Mouse (Mus musculus): ENCODE data around the gene Nr3c2.

Nr3c2 gene

DNA sequence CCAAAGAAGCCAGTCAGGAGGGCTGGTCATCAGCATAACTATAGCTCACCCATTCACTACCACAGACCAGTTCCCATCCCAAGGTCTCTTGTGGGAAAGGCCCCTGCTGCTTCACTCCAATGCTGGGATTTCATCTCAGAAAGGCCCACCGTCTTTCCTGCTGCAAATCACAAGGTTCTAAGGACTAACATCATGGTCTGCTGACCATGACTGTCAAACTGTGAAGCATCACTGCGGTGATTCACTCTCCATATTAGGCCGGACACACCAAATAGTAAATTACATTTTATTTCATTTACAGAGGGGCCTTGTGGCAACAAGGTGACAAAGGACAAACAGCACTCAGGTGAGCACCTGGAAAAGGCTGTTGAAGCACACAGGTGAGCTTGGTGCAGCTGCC is 350.9 kb downstream of the Nr3c2 start:
- no peak for DNase-seq (ENCODE audit: low spot score in 2 of 2)

DNA sequence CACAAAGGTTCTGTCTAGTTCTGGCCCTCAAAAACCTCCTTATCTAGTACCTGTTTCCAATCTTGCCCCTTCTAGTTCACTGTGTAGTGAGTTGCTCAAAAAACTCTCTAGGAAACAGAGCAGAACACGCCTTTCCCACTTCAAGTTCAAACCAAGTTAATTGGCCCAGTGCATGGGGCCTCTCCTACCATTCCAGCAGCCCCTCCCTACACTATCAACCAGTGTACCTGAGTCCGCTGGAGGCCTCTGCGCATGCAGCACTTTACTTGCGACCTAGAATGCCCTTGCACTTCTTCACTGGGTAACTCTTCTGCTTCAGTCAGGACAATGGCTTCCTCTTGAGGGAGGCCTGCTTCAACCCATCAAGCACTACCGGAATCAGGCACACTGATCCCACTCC is 351.9 kb downstream of the Nr3c2 start:
- DNase-seq (ENCODE audit: low spot score in 2 of 2), result no peak

DNA sequence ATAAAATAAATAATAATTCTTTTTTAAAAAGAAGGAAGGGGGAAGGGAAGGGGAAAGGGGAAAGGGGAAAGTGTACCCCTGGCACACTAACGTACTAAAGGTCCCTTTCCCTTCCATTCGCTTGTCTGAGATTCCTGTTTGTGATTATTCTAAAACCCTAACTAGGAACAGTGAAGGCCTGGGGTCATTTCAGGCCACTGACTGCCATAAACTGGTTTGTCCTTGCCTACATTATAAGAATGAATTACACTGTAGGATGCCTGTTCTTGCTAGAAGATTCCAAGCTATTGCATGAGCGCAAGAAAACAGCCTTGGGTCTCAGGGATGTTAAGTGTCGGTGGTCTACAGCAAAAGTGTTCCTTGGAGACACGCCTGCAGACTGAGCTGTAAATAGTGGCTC is 355.2 kb downstream of the Nr3c2 start:
- no peak for DNase-seq (ENCODE audit: low spot score in 2 of 2)

DNA sequence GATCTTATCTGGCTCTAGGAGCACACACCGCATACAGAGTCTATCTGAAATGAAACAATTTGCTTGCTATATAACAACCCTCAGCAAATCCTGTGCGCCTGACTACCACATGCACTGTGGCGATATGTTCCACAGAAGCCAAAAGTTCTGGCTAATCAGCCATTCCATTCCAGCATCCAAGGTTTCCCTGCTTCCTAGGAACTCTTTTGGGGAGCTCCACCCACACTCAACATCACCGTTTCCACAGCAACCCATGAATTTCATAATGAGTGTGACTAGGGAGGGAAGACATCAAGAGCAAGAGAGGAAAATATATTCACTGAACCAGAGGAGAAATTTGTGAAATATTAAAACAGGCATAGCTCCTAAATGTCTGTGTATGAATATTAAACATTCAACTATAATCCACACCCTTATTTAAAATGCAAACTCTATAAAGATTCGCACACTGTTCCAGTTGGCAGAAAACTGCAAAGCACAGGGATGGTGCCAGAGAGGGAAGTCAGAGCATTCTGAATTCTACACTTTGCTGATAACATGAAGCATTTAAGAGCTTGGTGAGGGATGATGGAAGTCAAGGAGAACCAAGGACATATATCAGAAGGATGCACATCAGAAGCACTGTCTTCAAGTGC is 357.3 kb downstream of the Nr3c2 start:
- peak; percentile 51 to 77 for DNase-seq (ENCODE audit: low spot score in 2 of 2)

DNA sequence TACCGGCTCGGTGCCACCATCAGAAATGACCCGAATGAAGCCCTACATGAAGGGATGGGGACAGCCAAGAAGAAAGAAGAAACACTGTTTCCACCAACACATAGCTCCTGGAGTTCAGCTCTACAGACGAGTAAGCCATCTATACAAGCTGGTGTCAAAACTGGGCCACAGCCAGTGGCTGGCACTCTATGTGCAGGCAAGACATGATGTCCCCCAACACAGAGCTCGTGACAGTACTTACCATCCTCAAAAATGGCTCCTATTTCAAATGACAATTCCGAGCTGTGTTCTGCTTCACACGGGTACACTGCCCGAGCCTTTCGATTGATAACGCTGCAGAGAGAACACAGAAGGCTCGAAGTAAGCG is 357.8 kb downstream of the Nr3c2 start:
- peak in 1 of 2 experiments; percentile 49 for DNase-seq (ENCODE audit: low spot score in 2 of 2)

DNA sequence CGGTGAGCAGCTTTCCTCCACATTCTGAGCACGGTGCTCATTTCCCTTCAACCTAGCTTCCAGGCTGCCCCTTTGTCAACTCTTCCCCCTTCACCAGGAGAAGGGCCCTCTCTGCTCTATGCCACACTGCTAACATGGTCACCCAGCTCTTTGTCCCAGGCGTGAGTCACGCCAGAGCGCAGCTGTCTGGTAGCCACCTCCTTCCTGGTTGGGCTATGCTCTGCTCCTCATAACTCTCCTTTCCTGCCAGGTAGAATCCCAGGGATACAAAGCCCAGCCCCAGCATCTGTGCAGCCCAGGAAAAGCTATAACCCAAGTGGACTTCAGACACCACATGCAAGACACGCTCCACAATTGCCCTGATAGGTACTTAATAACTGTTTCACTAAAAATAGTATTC is 362.0 kb downstream of the Nr3c2 start:
- DNase-seq (ENCODE audit: low spot score in 2 of 2), result no peak

DNA sequence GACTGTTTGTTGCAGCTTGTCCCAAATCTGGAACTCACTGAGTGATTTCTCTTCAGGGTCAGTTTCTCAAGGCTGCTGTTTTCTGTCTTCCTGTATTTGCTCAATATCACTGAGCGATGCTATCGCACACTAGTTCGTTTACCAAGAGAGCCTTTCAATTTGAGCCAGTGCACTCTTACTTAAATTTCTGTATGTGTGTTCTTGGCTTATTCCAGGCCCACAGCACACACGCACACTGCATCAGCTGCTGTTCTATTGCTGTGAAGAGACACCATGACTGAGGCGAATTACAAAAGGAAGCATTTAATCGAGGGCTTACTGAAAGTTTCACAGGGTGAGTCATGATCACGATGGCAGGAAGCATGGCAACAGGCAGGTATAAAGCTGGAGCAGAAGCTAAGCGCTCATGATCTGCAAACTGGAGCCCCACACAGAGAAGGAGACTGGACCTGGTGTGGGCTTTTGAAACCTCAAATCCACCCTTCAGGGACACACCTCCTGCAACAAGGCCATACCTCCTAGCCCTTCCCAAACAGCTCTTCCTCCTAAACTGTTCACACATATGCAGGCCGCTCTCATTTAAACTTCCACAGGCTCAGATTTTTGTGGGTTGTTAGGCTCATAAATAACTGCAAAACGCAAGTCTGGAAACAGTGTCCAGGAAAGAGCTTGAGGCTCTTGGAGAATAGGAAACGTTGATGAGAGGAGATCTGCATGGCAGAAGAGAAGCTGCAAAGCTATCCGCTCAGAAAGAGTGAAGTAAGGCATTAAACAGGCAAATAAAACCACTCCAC is 363.2 kb downstream of the Nr3c2 start:
- DNase-seq (ENCODE audit: low spot score in 2 of 2), result peak in 1 of 2 experiments; percentile 19

DNA sequence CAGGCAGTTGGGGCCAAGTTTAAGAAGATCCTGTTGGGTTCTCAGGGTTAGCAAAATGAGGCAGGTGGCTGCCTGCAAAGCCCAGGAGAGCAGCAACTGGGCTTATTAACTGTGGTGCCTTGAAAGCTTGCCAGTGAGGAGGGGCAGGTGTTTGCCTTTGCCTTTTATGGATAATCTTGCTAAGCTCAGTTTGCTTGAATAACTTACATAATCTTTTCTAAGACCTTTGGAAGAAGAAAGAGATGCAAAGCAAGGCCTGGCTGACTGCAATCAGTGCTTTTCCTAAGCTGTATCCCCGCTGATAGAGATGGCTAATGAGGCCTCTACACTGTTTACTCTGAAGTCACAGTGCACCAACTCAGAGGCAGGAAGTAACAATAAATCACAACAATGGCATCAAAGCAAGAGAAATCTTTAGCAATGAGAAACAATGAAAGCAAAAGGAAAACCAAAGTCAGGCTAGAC is 368.7 kb downstream of the Nr3c2 start:
- no peak for DNase-seq (ENCODE audit: low spot score in 2 of 2)

DNA sequence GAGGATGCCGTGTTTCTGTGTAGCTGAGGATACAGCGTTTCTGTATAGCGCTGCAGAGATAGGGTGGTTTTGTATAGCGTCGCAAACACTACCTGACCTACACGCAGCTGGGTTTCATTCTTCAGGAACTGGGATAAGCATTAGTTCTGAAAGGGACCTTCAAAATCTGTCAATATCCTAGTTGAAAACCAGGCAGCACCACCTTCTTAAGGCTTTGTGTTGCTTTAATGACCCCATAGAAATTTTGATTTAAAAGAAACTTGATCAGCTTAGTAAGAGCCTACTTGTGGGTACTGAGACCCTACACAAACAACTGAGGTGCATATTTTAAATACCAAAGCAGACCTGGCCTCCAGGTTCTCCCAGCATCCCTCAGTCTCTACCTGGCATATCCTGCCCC is 372.9 kb downstream of the Nr3c2 start:
- no peak for DNase-seq (ENCODE audit: low spot score in 2 of 2)

DNA sequence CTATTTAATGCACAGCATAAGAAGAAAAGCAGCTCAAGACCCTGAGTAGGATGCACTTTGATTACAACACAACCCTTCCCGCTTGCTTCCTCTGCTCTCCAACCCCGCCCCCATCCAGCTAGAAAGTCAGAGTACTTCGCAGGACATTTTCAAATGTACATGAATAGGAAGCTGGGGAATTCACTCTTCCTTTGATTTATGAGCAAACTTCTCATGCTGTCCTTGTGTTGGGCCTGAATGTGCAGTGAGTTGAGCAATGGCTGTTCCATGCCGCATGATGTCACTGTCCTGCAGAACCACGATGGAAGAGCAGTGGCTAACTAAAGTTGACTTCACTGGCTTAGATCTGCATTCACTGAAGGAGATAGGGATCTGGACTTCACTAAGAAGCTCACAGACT is 376.3 kb downstream of the Nr3c2 start:
- no peak for DNase-seq (ENCODE audit: low spot score in 2 of 2)

DNA sequence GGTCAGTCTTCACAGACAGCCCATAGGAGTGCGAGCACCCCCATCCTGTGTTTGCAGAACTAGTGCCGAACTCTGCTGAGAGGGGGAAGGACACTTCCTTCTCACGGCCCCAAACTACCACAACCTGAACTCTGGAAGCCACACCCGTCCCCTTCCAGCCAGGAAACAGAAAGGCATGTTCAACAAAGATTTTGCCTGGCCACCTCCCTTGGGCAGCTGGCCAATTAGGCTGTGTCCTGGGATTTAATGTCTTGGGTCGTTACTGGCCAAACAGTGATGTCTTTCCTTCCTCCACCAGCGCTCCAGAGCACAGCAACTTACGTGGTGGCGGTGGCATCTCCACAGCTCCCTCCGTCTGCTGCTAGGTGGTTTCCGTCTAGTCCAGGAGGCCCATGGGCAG is 377.6 kb downstream of the Nr3c2 start:
- DNase-seq (ENCODE audit: low spot score in 2 of 2), result no peak

DNA sequence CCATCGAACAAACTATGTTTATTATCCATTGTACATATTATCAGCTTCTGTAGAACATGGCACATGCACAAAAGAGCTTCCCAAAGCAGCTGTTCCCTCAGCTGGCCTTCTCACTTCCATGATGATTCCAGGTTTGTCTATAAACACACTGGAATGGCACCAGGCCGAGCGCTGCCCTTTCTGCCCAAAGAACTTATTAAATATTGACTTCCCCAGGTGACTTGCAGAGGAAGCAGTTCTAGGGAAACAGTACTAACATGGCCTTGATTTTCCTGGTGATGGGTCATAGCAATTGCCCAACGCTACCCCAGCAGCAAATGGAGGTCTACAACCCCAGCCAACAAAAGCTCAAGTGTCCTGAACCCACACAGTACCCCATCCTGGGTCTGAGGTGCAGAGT is 379.0 kb downstream of the Nr3c2 start:
- DNase-seq (ENCODE audit: low spot score in 2 of 2), result no peak

DNA sequence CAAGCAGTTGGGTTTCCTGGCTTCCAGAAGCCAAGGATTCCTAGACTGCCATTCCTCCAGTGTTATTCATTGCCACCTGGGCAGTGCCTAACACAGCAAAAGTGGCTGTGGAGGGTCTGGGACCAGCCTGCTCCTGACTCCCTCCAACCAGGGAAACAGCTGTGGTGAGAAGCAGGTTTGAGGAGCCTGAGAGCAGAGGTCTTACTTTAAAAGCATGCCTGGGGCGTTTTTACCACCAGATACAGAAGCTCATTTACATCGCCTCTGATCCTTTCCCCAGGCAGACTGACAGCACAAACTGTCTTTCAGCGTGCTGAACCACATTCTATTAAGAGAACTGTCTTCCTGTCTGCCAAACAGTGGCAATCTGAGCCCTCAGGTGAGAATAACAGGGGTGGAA is 380.7 kb downstream of the Nr3c2 start:
- no peak for DNase-seq (ENCODE audit: low spot score in 2 of 2)

DNA sequence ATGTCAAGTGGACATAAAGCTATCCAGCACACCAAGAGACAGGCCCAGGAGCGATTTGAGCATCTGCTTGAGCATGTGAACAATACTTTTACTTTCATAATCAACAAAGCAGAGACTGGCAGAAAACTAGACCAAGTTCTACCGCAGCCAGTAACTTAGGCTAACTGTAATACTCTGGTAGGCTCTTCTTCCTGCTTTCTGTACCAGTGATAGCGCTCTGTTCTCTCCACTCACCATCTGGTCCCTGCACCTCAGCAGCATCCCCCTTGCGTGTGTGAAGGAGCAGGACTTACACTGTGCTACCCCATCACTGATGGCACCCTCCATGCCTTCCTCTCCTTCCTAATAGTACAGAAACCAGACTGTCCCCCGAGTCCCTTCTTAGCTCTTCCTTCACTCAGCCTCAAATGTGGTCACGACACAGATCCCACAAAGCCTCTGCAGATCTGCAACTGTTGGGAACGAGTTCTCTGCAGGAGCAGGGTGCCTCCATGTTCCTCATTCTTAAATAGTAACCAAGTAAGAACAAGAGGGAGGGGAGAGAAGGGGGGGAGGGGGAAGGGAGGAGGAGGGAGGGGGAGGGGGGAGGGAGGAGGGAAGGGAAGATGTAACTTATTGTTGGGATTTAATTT is 383.5 kb downstream of the Nr3c2 start:
- no peak for DNase-seq (ENCODE audit: low spot score in 2 of 2)

DNA sequence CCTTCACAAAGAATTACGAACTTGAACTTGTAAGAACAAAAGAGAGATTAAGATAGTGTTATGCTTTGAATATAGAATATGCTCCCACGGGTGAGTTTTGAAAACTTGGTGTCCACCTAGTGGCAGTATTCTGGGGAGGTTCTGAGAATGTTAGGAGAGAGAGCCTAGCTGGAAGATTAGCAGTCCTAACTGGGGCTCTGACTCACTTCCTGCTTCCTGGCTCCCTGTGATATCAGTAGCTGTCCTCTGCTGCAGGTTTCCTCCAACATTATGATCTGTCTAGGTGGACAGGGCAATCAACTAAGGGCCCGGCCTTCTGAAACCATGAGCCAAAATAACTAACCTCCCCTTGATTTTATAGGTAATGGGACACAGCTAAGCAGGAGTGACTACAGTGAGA is 385.2 kb downstream of the Nr3c2 start:
- DNase-seq (ENCODE audit: low spot score in 2 of 2), result no peak

DNA sequence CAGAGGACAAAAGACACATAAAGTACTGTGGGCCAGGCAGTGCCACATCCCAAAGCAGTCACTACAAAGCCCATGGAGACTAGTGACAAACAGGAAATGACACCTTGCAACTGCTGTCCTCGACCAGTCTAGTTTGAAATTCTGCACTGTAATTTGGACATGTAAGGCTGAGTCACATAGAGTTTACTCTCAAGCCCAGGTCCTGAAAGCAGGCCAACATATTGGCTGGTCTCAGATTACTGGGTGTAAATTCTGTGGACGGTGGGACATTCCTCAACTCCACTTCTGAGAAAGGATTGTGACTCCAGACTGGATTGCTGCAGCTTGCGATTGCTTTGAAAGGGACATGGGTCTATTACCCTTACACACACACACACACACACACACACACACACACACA is 388.8 kb downstream of the Nr3c2 start:
- no peak for DNase-seq (ENCODE audit: low spot score in 2 of 2)

DNA sequence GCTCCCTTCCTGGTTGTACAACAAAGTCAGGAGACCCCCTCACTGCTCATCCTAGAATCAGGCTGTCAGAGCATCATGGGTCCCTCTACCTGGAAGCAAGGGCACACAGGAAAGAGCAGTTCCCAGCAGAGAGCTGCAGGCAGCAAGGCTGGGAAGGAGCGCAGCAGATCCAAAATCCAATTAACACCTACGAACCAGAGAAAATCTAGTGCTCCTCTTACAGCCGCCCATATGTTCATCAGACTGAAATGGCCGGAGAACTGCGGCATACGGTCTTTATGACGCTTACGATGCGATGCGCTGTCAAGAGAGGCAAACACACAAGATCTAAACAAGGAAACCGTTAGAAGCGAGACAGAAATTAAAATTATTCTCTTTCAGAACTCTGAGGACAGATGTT is 389.2 kb downstream of the Nr3c2 start:
- no peak for DNase-seq (ENCODE audit: low spot score in 2 of 2)

DNA sequence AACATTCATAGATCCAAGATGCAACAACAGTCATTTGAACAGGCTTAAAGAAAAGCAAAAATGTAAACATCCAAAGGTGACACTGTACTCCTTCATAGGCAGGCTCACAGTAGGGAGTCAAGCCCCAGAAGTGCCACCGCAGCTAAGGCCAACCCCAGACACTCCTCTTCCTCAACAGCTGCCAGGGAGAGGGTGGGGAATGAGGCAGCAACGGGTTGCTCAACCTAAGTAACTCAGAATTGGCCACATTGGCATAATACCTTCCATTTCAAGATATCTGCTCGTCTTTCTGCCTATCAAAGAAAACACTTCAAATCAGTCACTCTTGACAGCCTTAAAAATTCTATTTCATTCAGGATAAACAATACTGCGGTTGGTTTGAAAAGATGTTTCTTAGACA is 392.9 kb downstream of the Nr3c2 start:
- no peak for DNase-seq (ENCODE audit: low spot score in 2 of 2)

DNA sequence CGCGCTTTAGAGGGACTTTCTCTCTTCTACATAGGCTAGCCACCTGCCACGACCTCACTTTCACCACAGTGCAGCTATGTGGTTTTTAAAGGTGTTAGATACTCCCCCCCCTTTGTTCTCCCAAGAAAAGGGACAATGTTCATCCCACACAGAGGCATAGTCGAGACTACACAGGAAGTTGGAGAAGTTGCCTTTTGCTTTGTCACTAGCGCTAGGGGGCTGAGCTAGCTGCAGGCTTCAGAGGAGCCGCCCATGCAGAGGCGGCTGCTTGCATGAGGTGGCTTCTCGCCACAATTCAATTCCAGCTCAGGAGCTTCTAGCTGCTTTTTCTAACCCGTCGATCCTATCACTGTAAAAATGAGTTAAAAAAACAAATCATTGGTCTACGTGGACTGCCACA is 393.4 kb downstream of the Nr3c2 start:
- DNase-seq (ENCODE audit: low spot score in 2 of 2), result peak in 1 of 2 experiments; percentile 54

DNA sequence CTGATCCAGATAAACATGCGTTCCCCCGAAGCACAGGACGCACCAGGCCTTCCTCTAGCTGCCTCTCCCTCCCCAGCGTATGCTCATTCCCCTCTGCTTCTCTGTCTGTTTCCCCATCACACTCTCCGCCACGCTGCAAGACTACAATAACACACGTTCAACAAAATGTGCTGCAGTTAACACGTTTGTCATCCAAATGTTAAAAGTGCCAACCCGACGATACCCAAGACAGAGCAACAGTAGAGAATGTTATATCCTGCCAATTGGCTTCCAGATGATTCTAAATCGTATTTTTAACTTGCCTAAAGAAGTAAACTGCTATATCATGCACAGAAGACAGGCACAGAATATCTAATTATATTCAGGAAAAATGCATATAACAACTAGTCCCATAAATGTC is 395.4 kb downstream of the Nr3c2 start:
- peak in 1 of 2 experiments; percentile 66 for DNase-seq (ENCODE audit: low spot score in 2 of 2)
